Mouse (Mus musculus) stomach, adult 2 months (tissue): Measurements from ENCODE around the gene Il13ra1. TPM values are rescaled to one million over a fixed set of nuclear protein-coding genes. Genes with fewer than 3 reads are reported as not detected.

Experiments used
- polyA plus RNA-seq: library from polyadenylated mRNA; depleted of rRNA; stranded (reverse); fragments of >200 nt; gene quantifications from 2 replicates; pipeline ENCODE4 v1.2.3, GENCODE M21; 2012; rRNA removed

The Il13ra1 gene
- polyA plus RNA-seq, result 0.97 and 1.4 TPM in 2 replicates

GRCm38 (mm10) chrX:36111622-36112421, at the start of gene Il13ra1:
Gene Il13ra1 (plus strand): TSS chrX:36112110.

GRCm38 (mm10) chrX:36195736-36196525, 84.0 kb downstream of the Il13ra1 start, which contains the start of gene Zcchc12:
Gene Zcchc12 (plus strand): TSS chrX:36195904.

Other genes starting within 250 kb of the Il13ra1 start
- gene Dock11, start 223.3 kb upstream of the Il13ra1 start, polyA plus RNA-seq, result 0.19 and 0.57 TPM in 2 replicates
- 0.15 and 0.31 TPM in 2 replicates for gene Zcchc12, start 83.8 kb downstream of the Il13ra1 start, polyA plus RNA-seq
- 1.6 and 2.0 TPM in 2 replicates for gene Lonrf3, start 216.2 kb downstream of the Il13ra1 start, polyA plus RNA-seq